Mouse (Mus musculus) embryonic facial prominence, embryonic 14.5 days (tissue): ENCODE results near the gene Ano4. TPM values are rescaled to one million over a fixed set of nuclear protein-coding genes. Genes with fewer than 3 reads are reported as not detected.

Experiments
- ATAC-seq: fragments of 200-750 bp; cut with Nextera tagmentation; 2 replicates; pipeline ENCODE4 v1.8.0; 2017; ENCODE audit warnings: low read depth, moderate number of reproducible peaks, moderate TSS enrichment
- DNase-seq: peaks from one replicate; pipeline ENCODE4 v3.0.0-alpha.2; 2015; ENCODE audit warnings: low spot score
- H3K27ac ChIP-seq: fragments of 300-500 bp; sonication (generic); replicated peaks from 2 replicates; pipeline ENCODE4 v1.5.1; 2014; ENCODE audit warnings: low read depth, mild to moderate bottlenecking, low read length, moderate library complexity
- H3K27me3 ChIP-seq: fragments of 300-500 bp; sonication (generic); replicated peaks from 2 replicates; pipeline ENCODE4 v1.6.1; 2014; ENCODE audit warnings: low read length; ENCODE audit not compliant: control insufficient read depth, insufficient read depth
- H3K36me3 ChIP-seq: fragments of 300-500 bp; sonication (generic); 2 replicates; pipeline ENCODE4 v1.6.1; 2014; ENCODE audit warnings: low read length, mixed read lengths; ENCODE audit not compliant: control insufficient read depth, insufficient read depth
- H3K4me1 ChIP-seq: fragments of 300-500 bp; sonication (generic); 2 replicates; pipeline ENCODE4 v1.6.1; 2014; ENCODE audit warnings: antibody characterized with exemption, low read length; ENCODE audit not compliant: control insufficient read depth, insufficient read depth
- H3K4me2 ChIP-seq: fragments of 300-500 bp; sonication (generic); 2 replicates; pipeline ENCODE4 v1.6.1; 2014; ENCODE audit warnings: low read depth, mild to moderate bottlenecking, low read length, moderate library complexity, mixed read lengths
- H3K4me3 ChIP-seq: fragments of 300-500 bp; sonication (generic); 2 replicates; pipeline ENCODE4 v1.5.1; 2014; ENCODE audit warnings: low read depth, mild to moderate bottlenecking, low read length
- H3K9ac ChIP-seq: fragments of 300-500 bp; sonication (generic); 2 replicates; pipeline ENCODE4 v1.6.1; 2014; ENCODE audit warnings: low read depth, mild to moderate bottlenecking, low read length, moderate library complexity, mixed read lengths
- H3K9me3 ChIP-seq: fragments of 300-500 bp; sonication (generic); 2 replicates; pipeline ENCODE4 v1.6.1; 2016; ENCODE audit warnings: low read length; ENCODE audit not compliant: control insufficient read depth
- WGBS: fragments of 180-500 bp; shearing (Covaris S2); extraction: QIAGEN DNeasy Blood & Tissue Kit; methylation state at CpG from one replicate; pipeline ENCODE4 v1.1.7; 2014; 5-methylcytosine and 5-hydroxymethylcytosine counted together
- polyA plus RNA-seq: library from polyadenylated mRNA; unstranded; fragments of >200 nt; fragmentation: Nextera tagmentation; extraction: Ambion mirVana; gene quantifications from 2 replicates; pipeline ENCODE4 v1.2.1, GENCODE M21; 2014

The Ano4 gene
- polyA plus RNA-seq, 1 experiment from 2014 or later: 1.0 TPM

DNA sequence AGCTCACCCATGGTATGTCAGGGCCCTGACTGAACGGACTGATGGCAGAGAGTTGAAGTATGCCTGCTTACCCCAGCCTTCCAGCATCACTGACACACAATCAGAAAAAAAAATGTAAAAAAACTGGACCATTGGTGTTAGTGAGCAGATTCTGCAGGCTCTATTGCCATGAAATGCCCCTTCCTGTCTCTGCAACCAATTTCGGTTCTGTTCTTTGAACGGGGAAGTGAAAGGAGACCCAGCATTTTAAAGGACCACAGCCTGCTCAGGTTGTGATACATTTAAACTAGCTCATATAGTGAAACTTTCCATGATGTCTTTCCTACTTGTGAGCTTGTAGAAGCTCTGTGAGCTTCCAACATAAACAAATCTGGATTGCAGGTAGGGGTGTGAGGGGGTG lies 77.2 kb downstream of the Ano4 start:
- Histone ChIP-seq H3K27ac (no peak overlapping the region), H3K27me3 (no peaks in the 10 kb centered on the region), H3K4me1 (no peaks in the 10 kb centered on the region), H3K4me2 (no peak overlapping the region), H3K4me3 (no peak overlapping the region), H3K9me3 (no peaks in the 10 kb centered on the region), H3K9ac (no peak overlapping the region), H3K36me3 (no peaks in the 10 kb centered on the region)
- ATAC-seq (no peak), DNase-seq (no peak)
- WGBS: 80% methylated on average over 3 of the region's 3 CpGs

DNA sequence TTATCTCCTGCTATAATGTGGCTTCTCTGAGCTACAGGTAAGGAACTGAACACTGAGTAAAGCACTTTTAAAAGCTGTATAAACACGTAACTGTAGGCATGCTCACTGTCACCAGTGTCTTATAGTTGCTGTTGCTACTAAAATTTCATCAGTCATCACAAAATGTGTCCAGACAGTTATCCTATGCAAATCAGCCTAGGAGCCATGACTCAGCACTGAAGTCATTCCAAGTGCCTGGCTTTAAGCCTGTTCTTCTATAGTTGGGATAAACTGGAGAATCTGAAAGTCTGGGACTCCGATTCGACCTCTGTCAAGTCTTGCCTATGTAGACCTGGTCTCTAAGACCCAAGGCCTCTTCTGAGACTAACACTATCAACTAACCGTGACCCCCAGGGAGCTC lies 81.2 kb downstream of the Ano4 start:
- WGBS: 74% methylated on average over 4 of the region's 4 CpGs

DNA sequence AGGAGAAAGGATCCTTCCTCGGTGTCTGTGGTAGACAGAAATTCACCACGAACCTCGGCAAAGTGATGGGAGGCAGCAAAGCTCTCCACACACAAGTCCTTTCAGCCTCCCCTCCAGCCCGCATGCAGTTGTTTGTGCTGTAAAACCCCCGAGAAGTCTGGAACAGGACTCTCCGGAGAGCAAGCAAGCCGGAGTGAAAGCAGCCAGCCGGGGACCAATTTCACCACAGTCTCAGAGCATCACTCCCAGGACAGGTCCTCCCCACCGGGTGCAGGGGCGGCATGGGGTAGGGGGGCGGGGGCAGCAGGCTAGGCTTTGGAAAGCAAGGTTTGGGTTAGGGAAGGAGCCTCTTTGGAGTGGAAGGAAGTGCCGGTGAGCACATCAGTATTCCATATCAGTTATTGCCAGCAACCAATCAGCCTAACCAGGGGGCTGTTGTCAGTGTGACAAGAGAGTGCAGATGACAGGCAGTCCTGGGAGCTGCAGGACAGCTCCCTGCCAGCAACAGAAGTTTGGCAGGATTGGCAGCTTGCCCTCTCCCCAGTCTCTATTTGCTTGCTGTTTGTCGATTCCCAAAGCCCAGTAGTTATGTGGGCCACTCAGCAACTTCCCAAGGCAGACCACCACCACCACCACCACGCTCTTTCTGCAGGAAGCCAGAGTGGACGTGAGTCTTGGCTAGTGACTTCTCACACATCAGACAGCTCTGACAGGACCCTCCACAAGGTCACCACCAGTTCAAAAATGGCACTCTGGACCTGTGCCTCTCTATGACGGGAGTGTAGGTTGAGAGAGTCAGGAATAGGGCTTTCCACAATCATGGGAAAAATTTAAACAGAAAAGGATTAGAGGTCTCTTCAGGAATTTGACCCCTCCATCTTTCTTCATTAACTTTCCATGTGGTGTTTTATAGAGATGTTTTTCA lies 86.8 kb downstream of the Ano4 start:
- Histone ChIP-seq H3K4me2 (peak overlapping the region; percentile 54), H3K4me3 (peak overlapping the region; percentile 30), H3K9ac (peak overlapping the region; percentile 35), H3K27ac (no peak overlapping the region), H3K9me3 (no peaks in the 10 kb centered on the region), H3K36me3 (no peaks in the 10 kb centered on the region), H3K27me3 (peaks cover 6% of the 10 kb centered on the region; the same call in 1 of the 2 replicates), H3K4me1 (peaks cover 14% of the 10 kb centered on the region; the same call in 1 of the 2 replicates)
- 2% methylated on average over 16 of the region's 16 CpGs for WGBS
- ATAC-seq (peak; percentile 41; the same call in 1 of the 2 replicates), DNase-seq (peak; percentile 16)

More for the DNA sequence above, 81.2 kb downstream of the Ano4 start:
- Histone ChIP-seq H3K9me3 (no peaks in the 10 kb centered on the region), H3K27ac (no peak overlapping the region), H3K27me3 (no peaks in the 10 kb centered on the region), H3K4me2 (no peak overlapping the region), H3K36me3 (no peaks in the 10 kb centered on the region), H3K4me1 (peaks cover 2% of the 10 kb centered on the region; the same call in 1 of the 2 replicates), H3K4me3 (no peak overlapping the region), H3K9ac (no peak overlapping the region)
- DNase-seq (no peak), ATAC-seq (no peak)

DNA sequence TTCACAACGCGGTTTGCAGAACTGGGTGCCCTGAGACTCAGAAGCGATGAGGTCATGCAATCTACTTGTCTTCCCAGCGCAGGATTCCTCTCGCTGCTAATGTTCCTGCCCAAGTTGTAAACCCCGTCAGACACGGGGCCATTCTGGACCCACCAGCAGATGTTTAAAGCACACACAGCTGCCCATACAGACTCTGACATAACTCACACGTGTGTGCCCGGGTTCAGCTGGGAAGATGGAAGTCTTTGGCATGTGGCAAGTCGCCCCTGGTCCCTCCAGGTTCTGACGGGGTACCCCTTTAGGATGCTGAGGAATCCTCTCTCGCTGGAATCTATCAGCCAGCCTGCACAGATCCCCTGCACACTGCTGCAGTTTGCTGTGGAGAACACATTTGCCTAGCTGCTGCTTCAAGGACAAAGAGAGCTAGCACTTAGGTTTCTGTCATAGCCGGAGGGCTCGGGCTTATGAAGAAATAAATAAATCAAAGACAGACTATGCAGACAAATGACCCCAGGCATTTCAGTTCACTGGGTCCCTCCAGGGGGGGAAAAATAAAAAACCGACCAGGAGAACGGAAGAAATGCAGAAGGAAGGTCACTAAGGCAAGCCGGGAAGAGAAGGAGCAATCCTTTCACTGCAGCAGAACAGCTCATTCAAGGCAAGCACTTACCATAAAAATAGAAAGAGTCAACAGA lies 87.7 kb downstream of the Ano4 start:
- Histone ChIP-seq H3K4me2 (peak overlapping the region; percentile 54), H3K27ac (no peak overlapping the region), H3K36me3 (no peaks in the 10 kb centered on the region), H3K4me1 (peaks cover 14% of the 10 kb centered on the region; the same call in 1 of the 2 replicates), H3K4me3 (peak overlapping the region; percentile 30), H3K9ac (peak overlapping the region; percentile 35; the same call in 1 of the 2 replicates), H3K9me3 (no peaks in the 10 kb centered on the region), H3K27me3 (peaks cover 6% of the 10 kb centered on the region; the same call in 1 of the 2 replicates)
- ATAC-seq (peak; percentile 50; the same call in 1 of the 2 replicates), DNase-seq (peak; percentile 30)
- 1% methylated on average over 17 of the region's 17 CpGs for WGBS

DNA sequence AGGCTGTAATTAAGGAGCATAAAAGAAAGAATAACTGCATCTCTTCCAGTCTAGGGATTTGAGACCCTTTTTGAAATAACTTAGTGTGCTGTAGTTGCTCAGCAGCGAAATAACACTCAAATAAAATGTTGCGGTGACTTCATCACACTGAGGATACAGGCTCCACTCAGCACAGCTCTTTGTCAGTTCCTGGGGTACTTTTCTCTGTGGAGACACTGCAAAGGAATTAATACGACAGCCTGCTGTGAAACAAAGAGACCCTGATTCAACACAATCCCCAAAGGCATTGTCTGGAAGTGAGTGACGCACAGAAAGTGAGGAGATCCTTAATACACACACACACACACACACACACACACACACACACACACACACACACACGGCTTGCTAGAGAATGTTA lies 89.8 kb downstream of the Ano4 start:
- H3K4me1 ChIP-seq: peaks cover 14% of the 10 kb centered on the region; the same call in 1 of the 2 replicates
- 49% methylated on average over 5 of the region's 5 CpGs for WGBS
- no peak overlapping the region for H3K9ac ChIP-seq
- no peaks in the 10 kb centered on the region for H3K36me3 ChIP-seq
- ATAC-seq: no peak
- DNase-seq: no peak
- no peak overlapping the region for H3K4me2 ChIP-seq
- H3K4me3 ChIP-seq: no peak overlapping the region
- peaks cover 6% of the 10 kb centered on the region; the same call in 1 of the 2 replicates for H3K27me3 ChIP-seq
- no peaks in the 10 kb centered on the region for H3K9me3 ChIP-seq
- no peak overlapping the region for H3K27ac ChIP-seq

DNA sequence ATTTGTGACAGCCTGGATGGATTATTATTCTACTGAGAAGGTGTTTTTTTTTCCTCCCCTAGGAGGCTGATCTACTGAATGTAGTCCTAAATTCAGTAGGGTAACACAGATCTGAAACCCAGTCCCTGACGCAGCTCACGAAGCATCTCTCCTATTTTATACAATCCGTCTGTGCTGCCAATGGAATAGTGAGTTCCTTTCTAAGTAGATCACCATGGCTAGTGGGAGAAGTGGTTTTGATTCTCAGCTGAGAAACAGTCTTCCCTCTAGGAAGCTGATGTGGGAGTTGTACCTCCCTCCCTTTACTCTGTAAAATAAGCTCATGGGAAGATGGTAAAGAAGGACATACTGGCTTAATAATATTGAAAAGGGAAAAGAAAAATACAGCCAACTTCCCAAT lies 90.8 kb downstream of the Ano4 start:
- no peak for DNase-seq
- H3K27me3 ChIP-seq: peaks cover 6% of the 10 kb centered on the region; the same call in 1 of the 2 replicates
- H3K36me3 ChIP-seq: no peaks in the 10 kb centered on the region
- WGBS: 52% methylated on average over 3 of the region's 3 CpGs
- no peak overlapping the region for H3K9ac ChIP-seq
- H3K4me3 ChIP-seq: no peak overlapping the region
- no peak overlapping the region for H3K4me2 ChIP-seq
- H3K4me1 ChIP-seq: peaks cover 14% of the 10 kb centered on the region; the same call in 1 of the 2 replicates
- no peak overlapping the region for H3K27ac ChIP-seq
- ATAC-seq: no peak
- H3K9me3 ChIP-seq: no peaks in the 10 kb centered on the region

DNA sequence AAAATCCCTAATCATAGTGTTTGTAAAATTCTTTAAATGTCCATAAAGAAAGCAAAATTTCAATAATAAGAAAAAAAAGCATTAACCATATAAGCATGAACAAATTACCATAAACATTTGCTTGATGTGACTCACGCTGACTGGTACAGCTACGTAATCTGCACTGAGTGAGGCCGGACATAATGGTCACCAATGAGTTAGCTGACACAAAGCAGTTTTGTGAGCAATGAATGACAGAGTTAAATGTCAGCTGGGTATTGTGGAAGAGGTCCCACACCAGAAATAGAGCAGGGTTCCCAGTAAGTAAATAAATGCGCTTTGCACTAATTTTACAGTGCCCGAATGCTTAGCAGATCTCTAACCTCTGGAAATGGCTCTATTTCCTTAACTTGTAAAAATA lies 91.9 kb downstream of the Ano4 start:
- Histone ChIP-seq H3K36me3 (no peaks in the 10 kb centered on the region), H3K27ac (no peak overlapping the region), H3K4me3 (no peak overlapping the region), H3K27me3 (peaks cover 6% of the 10 kb centered on the region; the same call in 1 of the 2 replicates), H3K4me2 (no peak overlapping the region), H3K9me3 (no peaks in the 10 kb centered on the region), H3K4me1 (0 out of 2 replicates have a peak, but pooled peaks cover 5% of the 10 kb centered on the region), H3K9ac (no peak overlapping the region)
- DNase-seq (no peak), ATAC-seq (no peak)
- WGBS: 80% methylated on average over 5 of the region's 5 CpGs

DNA sequence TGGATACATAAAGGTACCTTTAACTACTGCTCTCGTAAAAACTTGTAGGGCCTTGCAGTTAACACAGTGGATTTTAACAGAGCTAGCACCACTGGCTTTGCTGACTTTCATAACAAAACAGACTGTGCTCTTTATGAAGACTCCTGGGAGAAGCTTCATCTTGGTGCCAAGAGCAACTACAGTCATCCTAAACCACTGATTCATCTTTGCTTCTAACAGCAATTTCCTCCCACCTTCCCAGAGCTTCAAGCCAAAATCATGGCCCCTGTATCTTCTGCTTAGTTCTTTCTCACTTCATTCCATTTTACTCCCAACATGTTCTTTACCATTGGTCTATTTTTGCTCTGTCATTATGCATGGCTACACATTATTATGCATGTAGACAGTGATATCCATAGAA lies 100.8 kb downstream of the Ano4 start:
- Histone ChIP-seq H3K27ac (no peak overlapping the region), H3K4me1 (no peaks in the 10 kb centered on the region), H3K9me3 (no peaks in the 10 kb centered on the region), H3K27me3 (no peaks in the 10 kb centered on the region), H3K9ac (no peak overlapping the region), H3K4me2 (no peak overlapping the region), H3K36me3 (no peaks in the 10 kb centered on the region), H3K4me3 (no peak overlapping the region)
- DNase-seq (no peak), ATAC-seq (no peak)
- WGBS: 72% methylated on average over 1 of the region's 1 CpGs
